Mouse (Mus musculus) adrenal gland, adult 18-20 months (tissue): Measurements from ENCODE around the gene Men1. TPM values are rescaled to one million over a fixed set of nuclear protein-coding genes. Genes with fewer than 3 reads are reported as not detected.

Experiments
- DNase-seq, 2 experiments: peaks; one replicate each; pipeline ENCODE4 v3.0.0; 2021 to 2022; ENCODE audit warnings: low spot score in 2 of 2
- total RNA-seq, 2 experiments: library from RNA; stranded (reverse); gene quantifications; 1 replicate in 1 of 2; 2 replicates in 1 of 2; pipeline ENCODE4 v1.2.3; 2021

The Men1 gene
- total RNA-seq, 2 experiments from 2014 or later, result 48.2 to 54.2 TPM

DNA sequence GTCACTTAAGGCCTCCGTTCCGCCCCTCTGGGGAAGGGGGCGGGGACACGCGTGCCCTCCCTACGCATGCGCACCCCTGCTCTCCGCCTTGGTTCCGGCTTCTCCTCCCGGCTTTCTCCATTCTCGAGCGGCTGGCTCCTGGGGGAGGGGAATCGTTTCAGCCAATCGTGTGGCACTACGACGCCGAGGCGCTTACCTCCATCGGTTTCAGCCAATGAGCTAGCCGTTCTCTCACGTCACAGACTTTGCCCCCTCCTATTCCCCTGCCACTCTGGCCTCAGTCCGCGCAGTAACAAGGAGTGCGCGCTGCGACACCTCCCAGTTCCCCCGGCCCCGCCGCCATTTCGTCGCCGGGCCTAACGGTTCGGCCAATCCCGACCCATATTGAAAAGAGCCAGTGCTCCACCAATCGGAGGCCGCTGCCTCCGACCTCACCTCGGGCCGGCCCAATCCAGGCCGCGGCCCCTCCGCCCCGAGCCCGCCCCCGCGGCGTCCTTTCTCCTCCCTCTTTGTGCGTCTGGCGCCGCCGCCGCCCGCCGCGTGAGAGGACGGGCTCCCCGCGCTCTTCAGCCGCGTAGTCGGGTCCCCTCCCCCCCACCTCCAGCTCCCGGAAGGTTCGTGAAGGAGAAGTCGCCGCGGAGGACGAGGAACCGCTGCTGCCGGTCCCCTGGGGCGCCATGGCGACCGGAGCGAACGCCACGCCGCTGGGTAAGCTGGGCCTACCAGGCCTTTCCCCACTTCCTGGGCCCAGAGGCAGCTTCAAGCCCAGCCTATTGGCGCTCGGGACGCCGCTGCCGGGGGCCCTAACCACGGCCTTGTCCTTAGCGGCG lies 28.8 kb downstream of the Men1 start, which contains the start of gene Sf1:
Gene Sf1, plus strand, starts transcription at position 280 of the 830 bp plus-strand sequence.
- DNase-seq, result peak; percentile 99

GRCm38 (mm10) chr19:6364317-6364725 lies 29.5 kb downstream of the Men1 start:
- DNase-seq, result peak; percentile 91 to 92

DNA sequence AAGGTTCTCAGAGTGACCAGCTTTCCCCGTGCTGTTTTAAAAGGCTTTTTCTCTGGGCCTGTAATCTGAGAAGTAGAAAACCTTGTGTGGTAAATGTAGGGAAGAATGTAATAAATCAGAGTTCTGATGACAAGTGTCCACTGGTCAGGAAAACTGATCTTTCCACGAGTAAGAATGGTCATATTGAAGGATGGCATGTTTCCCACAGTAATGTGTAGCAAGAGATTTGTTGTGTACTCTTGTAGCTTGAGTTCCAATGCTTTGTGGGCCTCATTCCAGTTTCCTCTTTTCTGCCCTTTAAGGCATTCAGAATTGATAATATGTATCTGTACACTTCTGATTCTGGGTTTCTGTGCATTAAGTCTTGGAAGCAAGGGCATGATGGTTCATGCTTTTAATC lies 30.1 kb downstream of the Men1 start:
- DNase-seq, result no peak

GRCm38 (mm10) chr19:6370175-6370574 lies 35.4 kb downstream of the Men1 start:
- DNase-seq, result no peak

DNA sequence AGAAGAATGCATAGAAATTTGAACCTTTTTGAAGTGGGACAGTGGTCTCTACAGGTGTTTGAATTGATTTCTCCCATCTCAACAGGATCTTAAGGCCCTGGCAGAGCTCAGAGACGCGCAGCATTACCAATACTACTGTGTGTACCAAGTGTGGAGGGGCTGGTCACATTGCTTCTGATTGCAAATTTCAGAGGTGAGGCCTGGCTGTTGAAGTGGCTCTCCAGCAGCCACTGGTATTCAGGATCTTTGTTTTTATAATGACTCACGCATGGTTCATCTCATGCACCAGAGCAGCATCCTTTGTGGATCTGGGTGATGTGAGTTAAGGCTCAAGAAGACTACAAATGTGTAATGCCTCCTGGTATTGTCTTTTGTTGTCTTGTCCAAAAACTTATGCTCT lies 37.7 kb downstream of the Men1 start:
- no peak for DNase-seq

DNA sequence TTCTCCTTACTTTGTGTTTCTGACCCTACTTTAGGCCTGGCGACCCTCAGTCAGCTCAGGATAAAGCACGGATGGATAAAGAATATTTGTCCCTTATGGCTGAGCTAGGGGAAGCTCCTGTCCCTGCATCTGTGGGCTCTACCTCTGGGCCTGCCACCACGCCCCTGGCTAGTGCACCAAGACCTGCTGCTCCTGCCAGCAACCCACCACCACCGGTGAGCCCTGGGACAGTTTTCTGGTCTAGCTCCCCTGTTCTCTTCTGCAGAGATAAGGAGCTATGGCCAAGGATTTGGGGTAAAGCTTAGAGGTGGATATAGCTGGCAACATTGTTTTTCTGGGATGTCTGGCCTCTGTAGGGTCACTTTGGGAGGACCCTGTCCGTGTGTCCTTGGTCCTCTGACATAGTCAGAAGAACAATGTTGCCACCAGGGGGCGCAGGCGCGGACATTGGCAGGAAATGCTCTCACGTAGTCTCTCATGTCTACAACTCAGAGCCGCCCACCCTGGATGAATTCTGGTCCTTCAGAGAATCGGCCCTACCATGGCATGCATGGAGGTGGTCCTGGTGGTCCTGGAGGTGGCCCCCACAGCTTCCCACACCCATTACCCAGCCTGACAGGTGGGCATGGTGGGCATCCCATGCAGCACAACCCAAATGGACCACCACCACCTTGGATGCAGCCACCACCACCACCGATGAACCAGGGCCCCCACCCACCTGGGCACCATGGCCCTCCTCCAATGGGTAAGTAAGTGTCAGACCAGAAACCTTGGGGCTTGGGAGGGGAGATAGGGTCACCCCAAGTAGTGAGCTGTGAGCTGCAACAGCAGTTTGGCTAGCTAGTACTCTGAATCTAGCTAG lies 39.0 kb downstream of the Men1 start:
- peak; percentile 81 to 86 for DNase-seq

GRCm38 (mm10) chr19:6374571-6374970 lies 39.8 kb downstream of the Men1 start:
- no peak for DNase-seq

DNA sequence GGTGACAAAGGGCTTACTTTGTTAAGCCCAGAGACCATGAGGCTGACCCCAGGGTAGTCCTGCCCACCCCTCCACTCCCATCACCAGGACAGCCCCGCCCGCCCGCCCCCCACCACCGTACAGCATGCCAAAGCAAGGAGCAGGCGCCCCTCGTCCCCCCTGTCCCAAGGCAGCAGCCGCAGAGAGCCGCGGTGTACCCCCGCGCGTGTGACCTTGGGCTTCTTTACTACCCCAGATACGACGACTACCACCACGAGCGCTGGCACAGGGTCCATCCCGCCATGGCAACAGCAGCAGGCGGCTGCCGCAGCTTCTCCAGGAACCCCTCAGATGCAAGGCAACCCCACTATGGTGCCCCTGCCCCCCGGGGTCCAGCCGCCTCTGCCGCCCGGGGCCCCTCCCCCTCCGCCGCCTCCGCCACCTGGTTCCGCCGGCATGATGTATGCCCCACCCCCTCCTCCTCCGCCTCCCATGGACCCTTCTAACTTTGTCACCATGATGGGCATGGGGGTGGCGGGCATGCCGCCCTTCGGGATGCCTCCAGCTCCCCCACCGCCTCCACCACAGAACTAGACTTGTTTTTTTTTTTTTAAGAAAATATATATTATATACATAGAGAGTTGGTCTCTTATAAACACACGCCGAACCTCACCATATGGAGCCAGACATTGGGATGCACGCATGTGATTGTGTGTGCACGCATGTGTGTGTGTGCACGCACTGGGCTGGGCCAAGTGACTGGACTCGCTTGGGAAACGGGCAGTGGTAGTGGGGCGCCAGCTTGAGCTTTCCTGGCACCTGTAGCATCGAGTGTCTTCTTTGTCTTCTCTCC lies 40.9 kb downstream of the Men1 start:
- DNase-seq, result no peak

GRCm38 (mm10) chr19:6376255-6376564 lies 41.4 kb downstream of the Men1 start:
- DNase-seq, result no peak

DNA sequence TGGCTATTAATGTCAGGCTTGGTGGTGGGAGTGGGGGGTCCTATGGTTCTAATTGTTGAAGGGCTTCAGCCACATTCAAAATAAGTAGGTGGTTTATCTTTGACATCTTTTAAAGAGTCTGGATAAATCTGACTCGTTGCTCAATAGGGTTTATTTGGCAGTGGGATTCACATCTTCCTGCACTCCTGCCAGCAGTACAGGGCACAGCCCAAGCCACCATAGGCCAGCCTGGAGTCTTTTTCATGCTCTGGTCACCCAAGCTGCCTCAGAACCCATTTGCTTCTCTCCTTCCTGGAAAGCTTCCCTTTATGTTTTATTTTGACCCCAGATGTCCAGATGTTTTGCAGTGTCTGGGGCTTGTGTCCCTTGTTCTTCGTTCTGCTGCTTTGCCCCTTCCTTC lies 41.9 kb downstream of the Men1 start:
- no peak for DNase-seq

GRCm38 (mm10) chr19:6377327-6378040 lies 42.7 kb downstream of the Men1 start:
- DNase-seq, result no peak

- no peak for DNase-seq
These were observed 45.8 kb downstream of the Men1 start for GRCm38 (mm10) chr19:6380411-6381166.

DNA sequence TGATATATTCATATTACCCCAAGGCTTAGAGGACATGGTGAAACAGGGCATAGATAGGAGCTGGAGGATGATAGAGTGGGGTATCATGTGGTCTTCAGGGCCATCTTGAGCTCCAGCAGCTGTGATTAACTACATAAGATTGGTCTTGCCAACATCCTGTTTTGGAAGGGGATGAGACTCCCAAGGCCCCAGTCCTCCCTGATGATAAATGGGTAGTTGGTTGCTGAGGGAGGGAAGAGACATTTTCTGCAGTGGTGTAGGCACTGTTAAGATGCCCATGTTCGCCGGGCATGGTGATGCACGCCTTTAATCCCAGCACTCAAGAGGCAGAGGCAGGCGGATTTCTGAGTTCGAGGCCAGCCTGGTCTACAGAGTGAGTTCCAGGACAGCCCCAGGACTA lies 46.5 kb downstream of the Men1 start:
- no peak for DNase-seq

DNA sequence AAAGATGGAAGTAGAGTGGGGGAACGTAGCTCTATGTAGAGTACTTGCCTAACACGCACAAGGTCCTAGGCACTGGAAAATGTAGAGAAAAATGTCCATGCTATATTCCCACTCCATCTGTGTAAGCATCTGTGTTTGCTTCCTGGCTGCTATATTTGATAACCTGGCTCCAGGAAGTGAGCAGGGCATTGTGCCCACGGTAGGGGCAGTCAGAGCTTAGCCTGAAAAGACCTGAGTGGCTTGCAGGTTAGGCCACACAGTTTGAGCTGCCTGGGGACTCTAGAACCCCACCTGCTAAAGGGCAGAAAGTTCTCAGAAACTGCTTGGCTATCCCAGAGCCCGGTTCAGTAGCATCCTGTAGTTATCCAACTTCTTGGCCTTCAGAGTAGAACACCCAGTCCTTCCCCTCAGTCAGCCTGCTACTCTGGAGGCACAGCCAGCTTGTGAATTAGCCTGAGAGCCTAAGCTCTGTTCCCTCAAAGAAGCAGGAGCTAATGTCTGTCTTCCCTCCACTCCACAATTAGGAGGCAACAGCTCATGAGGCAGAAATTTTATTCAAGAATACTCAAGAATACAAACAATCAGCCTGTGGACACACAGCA lies 47.6 kb downstream of the Men1 start:
- no peak for DNase-seq

GRCm38 (mm10) chr19:6383470-6383869 lies 48.7 kb downstream of the Men1 start:
- DNase-seq, result no peak

- no peak for DNase-seq
These were observed 49.3 kb downstream of the Men1 start, which contains the start of gene Pygm for GRCm38 (mm10) chr19:6384128-6384527. TSS of gene Pygm (plus strand) at chr19:6384399.

- peak in 1 of 2 experiments; percentile 54 for DNase-seq
These were observed 50.2 kb downstream of the Men1 start for GRCm38 (mm10) chr19:6384954-6385353.

DNA sequence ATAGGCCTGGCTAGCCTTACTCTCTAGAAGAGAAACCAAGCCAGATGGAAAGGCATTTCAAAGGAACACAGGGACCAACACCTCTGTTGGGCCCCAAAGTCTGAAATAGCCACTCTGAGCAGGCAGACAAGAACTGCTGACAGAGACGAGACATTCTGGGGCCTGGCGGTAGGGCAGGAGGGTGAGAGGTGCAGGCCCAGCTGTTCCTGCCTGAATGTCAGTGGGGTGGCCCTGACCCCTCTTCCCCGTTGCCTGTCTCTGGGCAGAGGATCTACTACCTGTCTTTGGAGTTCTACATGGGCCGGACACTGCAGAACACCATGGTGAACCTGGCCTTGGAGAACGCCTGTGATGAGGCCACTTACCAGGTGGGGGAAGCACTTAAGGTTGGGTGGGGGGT lies 50.6 kb downstream of the Men1 start:
- DNase-seq, result no peak

- no peak for DNase-seq
These were observed 51.0 kb downstream of the Men1 start for GRCm38 (mm10) chr19:6385821-6386220.
